Mouse (Mus musculus): ENCODE results near the gene Mpp3. TPM values are rescaled to one million over a fixed set of nuclear protein-coding genes. Genes with fewer than 3 reads are reported as not detected.

Mpp3 gene
- not detected in 2 replicates for polyA plus RNA-seq (2011; ENCODE audit: insufficient read depth, insufficient read length, low replicate concordance, missing spikeins)

DNA sequence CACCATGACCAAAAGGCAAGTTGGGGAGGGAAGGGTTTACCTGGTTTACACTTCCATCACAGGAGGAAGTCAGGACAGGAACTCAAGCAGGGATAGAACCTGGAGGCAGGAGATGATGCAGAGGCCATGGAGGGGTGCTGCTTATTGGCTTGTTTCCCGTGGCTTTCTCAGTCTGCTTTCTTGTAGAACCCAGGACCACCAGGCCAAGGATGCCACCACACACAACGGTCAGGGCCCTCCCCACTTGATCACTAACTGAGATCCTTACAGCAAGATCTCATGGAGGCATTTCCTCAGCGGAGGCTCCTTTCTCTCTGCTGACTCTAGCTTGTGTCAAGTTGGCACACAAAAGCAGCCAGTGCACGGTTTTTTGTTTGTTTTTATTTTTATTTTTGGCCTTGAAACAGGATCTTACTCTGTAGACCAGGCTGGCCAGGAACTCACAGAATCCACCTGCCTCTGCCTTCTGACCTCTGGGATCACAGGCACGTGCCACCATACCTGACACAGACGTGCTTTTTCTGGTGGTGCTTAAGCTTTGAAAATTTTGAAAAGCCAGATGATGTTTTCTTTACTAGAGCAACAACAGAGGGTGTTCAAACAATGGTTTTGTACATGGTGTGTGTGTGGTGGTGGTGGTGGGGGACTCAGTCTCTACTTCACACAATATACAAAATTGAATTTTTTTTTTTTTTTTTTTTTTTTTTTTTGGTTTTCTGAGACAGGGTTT is at the start of gene Mpp3:
Gene Mpp3 (minus strand): TSS at position 375 of the 730 bp plus-strand sequence.
- 75% methylated on average over 6 of the region's 6 CpGs for WGBS
- no peak within 1 kb of the TSS for H3K4me3 ChIP-seq (replicated peaks; ENCODE audit: control insufficient read depth, low read depth, low read length)
- TF ChIP-seq POLR2A (IDR thresholded peaks at IDR 0.05; ENCODE audit: borderline replicate concordance, control insufficient read depth, low read depth, low read length) (no peak), CTCF (IDR thresholded peaks at IDR 0.05; ENCODE audit: control insufficient read depth, insufficient read depth, low read length) (no peak)
- H3K4me1 ChIP-seq (ENCODE audit: control insufficient read depth, insufficient read depth, low read length) = no peaks in the 10 kb centered on the region
- no peak within 1 kb of the TSS for H3K27ac ChIP-seq (ENCODE audit: control insufficient read depth, insufficient read depth, low read depth, low read length, poor library complexity)

DNA sequence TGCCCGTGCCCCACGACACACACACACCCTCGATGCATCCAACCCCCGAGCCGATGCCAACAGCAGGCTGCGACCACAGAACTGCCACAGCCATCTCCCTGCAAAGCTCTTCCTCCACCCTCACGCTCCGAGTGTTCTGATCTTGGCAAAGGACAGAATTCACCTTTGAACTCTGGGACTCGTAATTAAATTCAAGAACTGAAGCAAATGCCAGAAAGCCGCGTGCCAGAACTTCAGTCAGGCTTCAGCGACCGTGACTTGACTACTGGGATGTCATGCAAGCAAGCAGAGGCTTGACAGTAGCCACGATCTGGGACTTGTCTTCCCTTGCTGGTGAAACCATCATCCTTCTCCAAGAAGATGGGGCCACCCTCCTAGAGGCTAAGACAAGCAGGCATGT is 45.5 kb upstream of the Mpp3 start:
- WGBS = 85% methylated on average over 14 of the region's 14 CpGs
- H3K4me1 ChIP-seq (ENCODE audit: control insufficient read depth, insufficient read depth, low read length) = no peaks in the 10 kb centered on the region

DNA sequence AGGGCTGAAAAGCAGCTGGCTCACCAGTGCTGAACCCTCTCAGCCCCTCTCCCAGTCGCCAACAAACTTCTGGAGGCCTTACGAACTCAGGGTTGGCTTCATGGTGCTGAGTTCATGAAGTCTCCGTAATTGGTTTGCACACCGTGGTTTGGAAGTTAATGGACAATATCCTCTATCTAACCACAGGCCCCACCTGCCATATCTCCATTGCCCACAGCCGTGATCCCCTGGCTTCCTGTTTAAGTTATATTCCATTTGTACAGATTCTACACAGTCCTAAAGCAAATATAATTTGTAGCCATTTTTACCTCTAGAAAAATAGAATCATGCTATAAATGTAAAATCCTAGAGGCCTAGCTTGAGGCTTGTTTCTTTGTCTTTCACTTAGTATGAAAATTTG is 44.5 kb upstream of the Mpp3 start:
- TF ChIP-seq CTCF (IDR thresholded peaks at IDR 0.05; ENCODE audit: control insufficient read depth, insufficient read depth, low read length) (no peak), POLR2A (IDR thresholded peaks at IDR 0.05; ENCODE audit: borderline replicate concordance, control insufficient read depth, low read depth, low read length) (no peak)
- WGBS = 25% methylated on average over 5 of the region's 5 CpGs
- H3K4me3 ChIP-seq (replicated peaks; ENCODE audit: control insufficient read depth, low read depth, low read length) = no peak overlapping the region
- H3K4me1 ChIP-seq (ENCODE audit: control insufficient read depth, insufficient read depth, low read length) = no peaks in the 10 kb centered on the region
- no peak overlapping the region for H3K27ac ChIP-seq (ENCODE audit: control insufficient read depth, insufficient read depth, low read depth, low read length, poor library complexity)

More for the DNA sequence above, 45.5 kb upstream of the Mpp3 start:
- Histone ChIP-seq H3K27ac (ENCODE audit: control insufficient read depth, insufficient read depth, low read depth, low read length, poor library complexity) (no peak overlapping the region), H3K4me3 (replicated peaks; ENCODE audit: control insufficient read depth, low read depth, low read length) (no peak overlapping the region)
- TF ChIP-seq CTCF (IDR thresholded peaks at IDR 0.05; ENCODE audit: control insufficient read depth, insufficient read depth, low read length) (no peak), POLR2A (IDR thresholded peaks at IDR 0.05; ENCODE audit: borderline replicate concordance, control insufficient read depth, low read depth, low read length) (no peak)

GRCm38 (mm10) chr11:102070426-102070825 is 42.2 kb upstream of the Mpp3 start:
- WGBS = 52% methylated on average over 13 of the region's 13 CpGs
- TF ChIP-seq CTCF (IDR thresholded peaks at IDR 0.05; ENCODE audit: control insufficient read depth, insufficient read depth, low read length) (no peak), POLR2A (IDR thresholded peaks at IDR 0.05; ENCODE audit: borderline replicate concordance, control insufficient read depth, low read depth, low read length) (no peak)
- Histone ChIP-seq H3K4me3 (replicated peaks; ENCODE audit: control insufficient read depth, low read depth, low read length) (no peak overlapping the region), H3K27ac (ENCODE audit: control insufficient read depth, insufficient read depth, low read depth, low read length, poor library complexity) (no peak overlapping the region), H3K4me1 (ENCODE audit: control insufficient read depth, insufficient read depth, low read length) (no peaks in the 10 kb centered on the region)

DNA sequence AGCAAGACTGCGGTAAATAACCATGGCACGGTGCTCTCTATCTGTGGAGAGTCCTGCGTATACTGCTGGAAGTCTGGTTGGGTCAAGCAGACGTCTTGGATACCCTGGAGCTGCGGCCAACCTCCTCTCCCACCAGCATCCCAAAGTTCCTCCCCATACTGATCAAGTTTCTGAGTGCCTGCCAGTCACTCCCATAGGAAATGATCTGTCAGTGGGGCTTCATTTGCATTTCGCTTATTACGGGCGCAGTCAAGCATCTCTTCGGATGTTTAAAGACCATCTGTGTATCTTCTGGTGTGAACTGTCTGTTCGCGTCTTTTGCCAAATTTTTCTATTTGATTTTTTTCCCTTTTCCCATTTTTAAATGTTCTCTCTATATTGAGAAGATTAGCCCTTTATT is 41.4 kb upstream of the Mpp3 start:
- no peaks in the 10 kb centered on the region for H3K4me1 ChIP-seq (ENCODE audit: control insufficient read depth, insufficient read depth, low read length)
- TF ChIP-seq POLR2A (IDR thresholded peaks at IDR 0.05; ENCODE audit: borderline replicate concordance, control insufficient read depth, low read depth, low read length) (no peak), CTCF (IDR thresholded peaks at IDR 0.05; ENCODE audit: control insufficient read depth, insufficient read depth, low read length) (no peak)
- H3K4me3 ChIP-seq (replicated peaks; ENCODE audit: control insufficient read depth, low read depth, low read length) = no peak overlapping the region
- 77% methylated on average over 11 of the region's 11 CpGs for WGBS
- H3K27ac ChIP-seq (ENCODE audit: control insufficient read depth, insufficient read depth, low read depth, low read length, poor library complexity) = no peak overlapping the region

GRCm38 (mm10) chr11:102068969-102069368 is 40.7 kb upstream of the Mpp3 start:
- no peak for TF ChIP-seq POLR2A (IDR thresholded peaks at IDR 0.05; ENCODE audit: borderline replicate concordance, control insufficient read depth, low read depth, low read length)
- TF ChIP-seq CTCF (IDR thresholded peaks at IDR 0.05; ENCODE audit: control insufficient read depth, insufficient read depth, low read length) = no peak
- WGBS = 47% methylated on average over 2 of the region's 2 CpGs
- Histone ChIP-seq H3K4me1 (ENCODE audit: control insufficient read depth, insufficient read depth, low read length) (no peaks in the 10 kb centered on the region), H3K27ac (ENCODE audit: control insufficient read depth, insufficient read depth, low read depth, low read length, poor library complexity) (no peak overlapping the region), H3K4me3 (replicated peaks; ENCODE audit: control insufficient read depth, low read depth, low read length) (no peak overlapping the region)

- TF ChIP-seq CTCF (IDR thresholded peaks at IDR 0.05; ENCODE audit: control insufficient read depth, insufficient read depth, low read length) = no peak
- no peak for TF ChIP-seq POLR2A (IDR thresholded peaks at IDR 0.05; ENCODE audit: borderline replicate concordance, control insufficient read depth, low read depth, low read length)
- H3K27ac ChIP-seq (ENCODE audit: control insufficient read depth, insufficient read depth, low read depth, low read length, poor library complexity) = no peak overlapping the region
- WGBS = 88% methylated on average over 13 of the region's 13 CpGs
- no peaks in the 10 kb centered on the region for H3K4me1 ChIP-seq (ENCODE audit: control insufficient read depth, insufficient read depth, low read length)
- no peak overlapping the region for H3K4me3 ChIP-seq (replicated peaks; ENCODE audit: control insufficient read depth, low read depth, low read length)
These were observed 34.8 kb upstream of the Mpp3 start for GRCm38 (mm10) chr11:102063076-102063475.

DNA sequence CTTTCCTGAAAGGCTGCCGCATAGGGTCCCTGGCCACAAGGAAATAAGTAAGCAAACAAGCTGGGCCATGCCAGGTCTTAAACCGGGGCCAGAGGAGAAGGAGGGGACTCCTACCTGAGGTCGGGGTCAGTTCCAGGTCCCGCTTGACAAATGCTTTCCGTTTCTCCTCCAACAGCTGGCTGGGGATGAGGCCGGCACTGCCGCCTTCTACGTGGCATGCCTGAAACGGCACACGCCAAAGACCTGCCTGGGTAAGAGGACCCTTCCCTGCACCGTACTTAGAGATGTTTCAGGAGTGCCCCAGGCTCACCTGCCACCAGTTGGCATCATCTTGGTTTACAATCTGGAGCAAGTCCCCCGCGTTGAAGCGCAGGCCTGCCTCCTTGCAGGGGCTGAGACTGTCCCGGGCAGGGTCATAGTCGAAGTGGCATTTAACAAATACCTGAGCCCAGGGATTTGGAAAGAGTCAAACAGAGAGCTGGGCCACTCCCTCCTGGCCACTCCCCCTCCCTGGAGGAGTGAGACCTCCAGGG is 33.7 kb upstream of the Mpp3 start:
- H3K4me3 ChIP-seq (replicated peaks; ENCODE audit: control insufficient read depth, low read depth, low read length) = no peak overlapping the region
- WGBS = 39% methylated on average over 16 of the region's 16 CpGs
- H3K4me1 ChIP-seq (ENCODE audit: control insufficient read depth, insufficient read depth, low read length) = no peaks in the 10 kb centered on the region
- H3K27ac ChIP-seq (ENCODE audit: control insufficient read depth, insufficient read depth, low read depth, low read length, poor library complexity) = no peak overlapping the region
- TF ChIP-seq CTCF (IDR thresholded peaks at IDR 0.05; ENCODE audit: control insufficient read depth, insufficient read depth, low read length) (no peak), POLR2A (IDR thresholded peaks at IDR 0.05; ENCODE audit: borderline replicate concordance, control insufficient read depth, low read depth, low read length) (no peak)
